Mouse (Mus musculus) embryonic facial prominence, embryonic 11.5 days (tissue): ENCODE results near the gene 1810024B03Rik. TPM values are rescaled to one million over a fixed set of nuclear protein-coding genes. Genes with fewer than 3 reads are reported as not detected.
"Not testable (repeated sequence)": the region's sequence is repeated elsewhere in the genome, so short reads cannot be mapped to it uniquely, and the experiment has no call there.

ENCODE experiments used
- ATAC-seq: fragments of 200-750 bp; cut with Nextera tagmentation; replicated peaks from 2 replicates; pipeline ENCODE4 v1.8.0; 2017; ENCODE audit warnings: low read depth; ENCODE audit not compliant: insufficient number of reproducible peaks, low FRiP score, low TSS enrichment
- DNase-seq: peaks from one replicate; pipeline ENCODE4 v3.0.0-alpha.2; 2015; ENCODE audit warnings: low spot score
- H3K27ac ChIP-seq: fragments of 300-500 bp; sonication (generic); replicated peaks from 2 replicates; pipeline ENCODE4 v1.5.1; 2014; ENCODE audit warnings: mild to moderate bottlenecking, low read depth, low read length, control low read depth
- H3K27me3 ChIP-seq: fragments of 300-500 bp; sonication (generic); 2 replicates; pipeline ENCODE4 v1.6.1; 2014; ENCODE audit warnings: mild to moderate bottlenecking, low read length, moderate library complexity, mixed read lengths; ENCODE audit not compliant: control insufficient read depth, insufficient read depth
- H3K36me3 ChIP-seq: fragments of 300-500 bp; sonication (generic); replicated peaks from 2 replicates; pipeline ENCODE4 v1.6.1; 2014; ENCODE audit warnings: low read depth, mild to moderate bottlenecking, low read length, moderate library complexity, mixed read lengths; ENCODE audit not compliant: control insufficient read depth, insufficient read depth
- H3K4me1 ChIP-seq: fragments of 300-500 bp; sonication (generic); 2 replicates; pipeline ENCODE4 v1.6.1; 2014; ENCODE audit warnings: low read length, mixed read lengths; ENCODE audit not compliant: control insufficient read depth, insufficient read depth
- H3K4me2 ChIP-seq: fragments of 300-500 bp; sonication (generic); 2 replicates; pipeline ENCODE4 v1.6.1; 2014; ENCODE audit warnings: low read depth, mild to moderate bottlenecking, control low read depth, low read length, moderate library complexity
- H3K4me3 ChIP-seq: fragments of 300-500 bp; sonication (generic); 2 replicates; pipeline ENCODE4 v1.5.1; 2014; ENCODE audit warnings: low read depth, low read length, control low read depth
- H3K9ac ChIP-seq: fragments of 300-500 bp; sonication (generic); replicated peaks from 2 replicates; pipeline ENCODE4 v1.6.1; 2014; ENCODE audit warnings: mild to moderate bottlenecking, control low read depth, low read length
- H3K9me3 ChIP-seq: fragments of 300-500 bp; sonication (generic); replicated peaks from 2 replicates; pipeline ENCODE4 v1.6.1; 2016; ENCODE audit warnings: mild to moderate bottlenecking, low read length, inconsistent platforms, mixed read lengths; ENCODE audit not compliant: control insufficient read depth
- WGBS: fragments of 180-500 bp; shearing (Covaris S2); extraction: QIAGEN DNeasy Blood & Tissue Kit; methylation state at CpG from one replicate; pipeline ENCODE4 v1.1.7; 2014; 5-methylcytosine and 5-hydroxymethylcytosine counted together
- polyA plus RNA-seq: library from polyadenylated mRNA; unstranded; fragments of >200 nt; fragmentation: Nextera tagmentation; extraction: Ambion mirVana; gene quantifications from 2 replicates; pipeline ENCODE4 v1.2.1, GENCODE M21; 2014

The 1810024B03Rik gene
- polyA plus RNA-seq, 1 experiment from 2014 or later, result 2.3 TPM

GRCm38 (mm10) chr2:127208452-127208769 lies 331 bp upstream of the 1810024B03Rik start:
- ATAC-seq (peak; percentile 83), DNase-seq (peak; percentile 11)
- H3K9me3 ChIP-seq, result no peaks in the 10 kb centered on the region
- peak overlapping the region; percentile 80 for H3K4me2 ChIP-seq
- peak overlapping the region; percentile 86 for H3K9ac ChIP-seq
- under 1% methylated on average over 17 of the region's 17 CpGs for WGBS
- H3K36me3 ChIP-seq, result peaks cover 11% of the 10 kb centered on the region
- no peaks in the 10 kb centered on the region for H3K27me3 ChIP-seq
- peak overlapping the region; percentile 52 for H3K27ac ChIP-seq
- peak overlapping the region; percentile 88 for H3K4me3 ChIP-seq
- peaks cover 4% of the 10 kb centered on the region; the same call in 1 of the 2 replicates for H3K4me1 ChIP-seq

- Histone ChIP-seq H3K9me3 (no peaks in the 10 kb centered on the region), H3K36me3 (peaks cover 5% of the 10 kb centered on the region), H3K4me3 (no peak overlapping the region), H3K9ac (no peak overlapping the region), H3K27ac (no peak overlapping the region), H3K4me1 (peaks cover 4% of the 10 kb centered on the region; the same call in 1 of the 2 replicates), H3K4me2 (no peak overlapping the region), H3K27me3 (no peaks in the 10 kb centered on the region)
- no peak for ATAC-seq
- no peak for DNase-seq
- 95% methylated on average over 2 of the region's 2 CpGs for WGBS
Measured at GRCm38 (mm10) chr2:127206916-127207315, 1.2 kb downstream of the 1810024B03Rik start.

- DNase-seq, H3K4me3 ChIP-seq, H3K4me1 ChIP-seq, ATAC-seq, H3K4me2 ChIP-seq, H3K27ac ChIP-seq, H3K9ac ChIP-seq, H3K36me3 ChIP-seq, H3K9me3 ChIP-seq, H3K27me3 ChIP-seq: not testable (repeated sequence)
- 87% methylated on average over 4 of the region's 4 CpGs for WGBS
Measured at GRCm38 (mm10) chr2:127205936-127206335, 2.1 kb downstream of the 1810024B03Rik start.

GRCm38 (mm10) chr2:127204932-127205331 lies 3.1 kb downstream of the 1810024B03Rik start:
- ATAC-seq (no peak), DNase-seq (peak; percentile 76)
- H3K9me3 ChIP-seq, result no peaks in the 10 kb centered on the region
- H3K9ac ChIP-seq, result no peak overlapping the region
- H3K4me3 ChIP-seq, result no peak overlapping the region
- H3K36me3 ChIP-seq, result no peaks in the 10 kb centered on the region
- H3K27ac ChIP-seq, result no peak overlapping the region
- peaks cover 4% of the 10 kb centered on the region; the same call in 1 of the 2 replicates for H3K4me1 ChIP-seq
- 35% methylated on average over 3 of the region's 3 CpGs for WGBS
- no peaks in the 10 kb centered on the region for H3K27me3 ChIP-seq
- no peak overlapping the region for H3K4me2 ChIP-seq

- ATAC-seq, result no peak
- H3K4me1 ChIP-seq, result no peaks in the 10 kb centered on the region
- H3K4me3 ChIP-seq, result no peak overlapping the region
- no peaks in the 10 kb centered on the region for H3K27me3 ChIP-seq
- no peak overlapping the region for H3K9ac ChIP-seq
- no peaks in the 10 kb centered on the region for H3K36me3 ChIP-seq
- no peak overlapping the region for H3K4me2 ChIP-seq
- no peak for DNase-seq
- H3K9me3 ChIP-seq, result no peaks in the 10 kb centered on the region
- no peak overlapping the region for H3K27ac ChIP-seq
Measured at GRCm38 (mm10) chr2:127189574-127189973, 18.5 kb downstream of the 1810024B03Rik start.

- Histone ChIP-seq H3K4me1 (no peaks in the 10 kb centered on the region), H3K4me2 (peak overlapping the region; percentile 77), H3K9me3 (no peaks in the 10 kb centered on the region), H3K27ac (peak overlapping the region; percentile 54), H3K9ac (peak overlapping the region; percentile 86), H3K4me3 (peak overlapping the region; percentile 47), H3K27me3 (no peaks in the 10 kb centered on the region), H3K36me3 (no peaks in the 10 kb centered on the region)
- WGBS, result 3% methylated on average over 17 of the region's 17 CpGs
- peak; percentile 90 for DNase-seq
- peak; percentile 99 for ATAC-seq
Measured at GRCm38 (mm10) chr2:127182598-127183381, 25.3 kb downstream of the 1810024B03Rik start.

GRCm38 (mm10) chr2:127166261-127166660 lies 41.8 kb downstream of the 1810024B03Rik start:
- not testable (repeated sequence) for H3K27ac ChIP-seq, H3K9me3 ChIP-seq, H3K27me3 ChIP-seq, H3K4me3 ChIP-seq, H3K36me3 ChIP-seq, H3K4me1 ChIP-seq, H3K9ac ChIP-seq, ATAC-seq, H3K4me2 ChIP-seq
- peak; percentile 76 for DNase-seq
- WGBS, result 10% methylated on average over 1 of the region's 1 CpGs

- Histone ChIP-seq H3K9me3 (no peaks in the 10 kb centered on the region), H3K36me3 (no peaks in the 10 kb centered on the region), H3K4me3 (no peak overlapping the region), H3K4me2 (no peak overlapping the region), H3K4me1 (no peaks in the 10 kb centered on the region), H3K27ac (no peak overlapping the region), H3K27me3 (no peaks in the 10 kb centered on the region), H3K9ac (no peak overlapping the region)
- WGBS, result 53% methylated on average over 4 of the region's 4 CpGs
- ATAC-seq (no peak), DNase-seq (no peak)
Measured at GRCm38 (mm10) chr2:127165675-127166074, 42.4 kb downstream of the 1810024B03Rik start.
